Mouse (Mus musculus): ENCODE results near the gene Smarcal1. TPM values are rescaled to one million over a fixed set of nuclear protein-coding genes. Genes with fewer than 3 reads are reported as not detected.

Smarcal1 gene
- total RNA-seq, 2 experiments from 2014 or later = 33.7 to 42.6 TPM

DNA sequence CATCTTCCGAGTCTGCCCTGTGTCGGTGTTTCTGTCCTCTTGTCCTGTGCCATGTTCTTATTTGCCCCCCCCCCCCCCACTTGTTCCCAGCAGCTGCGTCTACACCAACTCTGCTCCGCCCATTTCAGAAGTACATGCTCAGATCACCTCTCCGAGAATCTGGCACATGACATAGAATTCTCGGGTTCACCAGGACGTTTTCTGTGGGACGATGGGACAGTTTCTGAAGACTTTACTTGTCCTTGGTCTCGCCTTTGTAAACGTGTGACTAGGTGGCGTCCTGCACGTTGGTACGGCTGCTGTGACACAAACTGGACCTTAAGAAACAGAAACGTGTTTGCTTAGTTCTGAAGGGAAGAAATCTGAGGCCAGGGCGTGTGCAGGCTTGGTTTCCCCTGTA lies 4.5 kb downstream of the Smarcal1 start:
- DNase-seq (ENCODE audit: low spot score in 2 of 2) = no peak

GRCm38 (mm10) chr1:72588763-72589162 lies 5.7 kb downstream of the Smarcal1 start:
- DNase-seq (ENCODE audit: low spot score in 2 of 2) = no peak

- no peak for DNase-seq (ENCODE audit: low spot score in 2 of 2)
Measured at GRCm38 (mm10) chr1:72590636-72591035, 7.6 kb downstream of the Smarcal1 start.

DNA sequence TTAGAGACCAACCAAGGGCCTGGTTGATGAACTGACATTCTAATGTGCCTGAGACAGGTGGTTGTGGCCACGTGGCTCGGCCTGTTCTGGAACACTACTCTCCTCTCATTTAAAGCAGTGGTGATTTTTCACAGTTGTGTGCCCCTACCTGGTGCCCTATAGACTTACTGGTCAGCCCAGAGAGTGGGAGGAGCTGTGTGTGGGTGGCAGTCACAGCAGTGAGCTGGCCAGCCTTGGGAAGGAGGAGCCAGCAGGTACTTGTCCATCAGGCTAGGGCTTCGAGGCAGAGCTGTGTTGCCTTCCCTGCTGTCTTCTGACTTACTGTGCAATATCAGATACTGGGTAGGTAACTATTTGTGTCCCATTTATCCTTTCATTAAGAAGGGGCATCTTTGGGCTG lies 9.3 kb downstream of the Smarcal1 start:
- DNase-seq (ENCODE audit: low spot score in 2 of 2) = no peak

- DNase-seq (ENCODE audit: low spot score in 2 of 2) = peak; percentile 44 to 61
Measured at GRCm38 (mm10) chr1:72593340-72593951, 10.4 kb downstream of the Smarcal1 start.

DNA sequence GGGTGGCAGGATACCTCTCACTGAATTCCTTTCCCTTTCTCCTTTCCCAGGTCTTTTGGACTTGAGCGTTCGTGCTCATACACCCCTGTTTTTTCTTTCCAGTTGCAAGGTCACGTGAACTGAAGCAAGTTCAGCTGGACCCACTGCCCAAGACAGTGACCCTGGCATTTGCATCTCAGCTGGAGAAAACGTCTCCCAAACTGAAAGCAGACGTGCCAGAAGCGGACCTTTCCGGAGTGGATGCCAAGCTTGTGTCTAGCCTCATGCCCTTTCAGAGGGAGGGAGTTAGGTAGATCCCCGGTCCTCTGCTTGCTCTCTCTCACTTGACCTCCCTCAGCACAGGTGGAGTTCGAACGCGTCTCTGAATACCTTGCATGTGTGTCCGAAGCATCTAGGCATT lies 12.6 kb downstream of the Smarcal1 start:
- peak in 1 of 2 experiments; percentile 40 for DNase-seq (ENCODE audit: low spot score in 2 of 2)

- DNase-seq (ENCODE audit: low spot score in 2 of 2) = peak in 1 of 2 experiments; percentile 56
Measured at GRCm38 (mm10) chr1:72596231-72596630, 13.2 kb downstream of the Smarcal1 start.

GRCm38 (mm10) chr1:72599146-72600101 lies 16.4 kb downstream of the Smarcal1 start:
- peak; percentile 64 to 74 for DNase-seq (ENCODE audit: low spot score in 2 of 2)

- DNase-seq (ENCODE audit: low spot score in 2 of 2) = no peak
Measured at GRCm38 (mm10) chr1:72600778-72601177, 17.7 kb downstream of the Smarcal1 start.

- no peak for DNase-seq (ENCODE audit: low spot score in 2 of 2)
Measured at GRCm38 (mm10) chr1:72601233-72601632, 18.2 kb downstream of the Smarcal1 start.

GRCm38 (mm10) chr1:72602186-72602585 lies 19.1 kb downstream of the Smarcal1 start:
- DNase-seq (ENCODE audit: low spot score in 2 of 2) = no peak

GRCm38 (mm10) chr1:72602803-72603202 lies 19.8 kb downstream of the Smarcal1 start:
- DNase-seq (ENCODE audit: low spot score in 2 of 2) = no peak

DNA sequence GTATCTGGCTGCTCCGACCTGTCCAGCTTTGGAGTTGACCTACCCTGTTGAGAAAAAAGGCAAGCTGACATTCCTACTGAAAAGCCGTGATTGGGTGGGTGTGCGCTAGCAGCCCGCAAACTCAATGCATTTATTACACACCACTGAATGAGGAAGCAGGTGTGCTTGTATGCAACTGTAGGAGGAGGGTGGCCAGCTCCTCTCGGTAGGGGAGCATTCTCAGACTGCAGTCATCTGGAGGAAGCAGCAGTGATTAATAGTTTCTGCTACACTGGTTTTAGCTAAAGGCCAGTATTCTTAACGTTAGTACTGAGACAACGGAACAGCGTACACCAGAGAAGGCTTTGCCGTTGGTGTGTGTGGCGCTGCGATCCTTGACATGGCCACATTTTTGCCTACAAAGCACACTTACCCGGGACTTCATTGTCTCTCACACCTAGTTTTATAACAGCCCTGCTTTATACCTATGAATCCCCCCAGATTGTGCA lies 23.2 kb downstream of the Smarcal1 start:
- DNase-seq (ENCODE audit: low spot score in 2 of 2) = no peak

GRCm38 (mm10) chr1:72609129-72609528 lies 26.1 kb downstream of the Smarcal1 start:
- DNase-seq (ENCODE audit: low spot score in 2 of 2) = no peak

DNA sequence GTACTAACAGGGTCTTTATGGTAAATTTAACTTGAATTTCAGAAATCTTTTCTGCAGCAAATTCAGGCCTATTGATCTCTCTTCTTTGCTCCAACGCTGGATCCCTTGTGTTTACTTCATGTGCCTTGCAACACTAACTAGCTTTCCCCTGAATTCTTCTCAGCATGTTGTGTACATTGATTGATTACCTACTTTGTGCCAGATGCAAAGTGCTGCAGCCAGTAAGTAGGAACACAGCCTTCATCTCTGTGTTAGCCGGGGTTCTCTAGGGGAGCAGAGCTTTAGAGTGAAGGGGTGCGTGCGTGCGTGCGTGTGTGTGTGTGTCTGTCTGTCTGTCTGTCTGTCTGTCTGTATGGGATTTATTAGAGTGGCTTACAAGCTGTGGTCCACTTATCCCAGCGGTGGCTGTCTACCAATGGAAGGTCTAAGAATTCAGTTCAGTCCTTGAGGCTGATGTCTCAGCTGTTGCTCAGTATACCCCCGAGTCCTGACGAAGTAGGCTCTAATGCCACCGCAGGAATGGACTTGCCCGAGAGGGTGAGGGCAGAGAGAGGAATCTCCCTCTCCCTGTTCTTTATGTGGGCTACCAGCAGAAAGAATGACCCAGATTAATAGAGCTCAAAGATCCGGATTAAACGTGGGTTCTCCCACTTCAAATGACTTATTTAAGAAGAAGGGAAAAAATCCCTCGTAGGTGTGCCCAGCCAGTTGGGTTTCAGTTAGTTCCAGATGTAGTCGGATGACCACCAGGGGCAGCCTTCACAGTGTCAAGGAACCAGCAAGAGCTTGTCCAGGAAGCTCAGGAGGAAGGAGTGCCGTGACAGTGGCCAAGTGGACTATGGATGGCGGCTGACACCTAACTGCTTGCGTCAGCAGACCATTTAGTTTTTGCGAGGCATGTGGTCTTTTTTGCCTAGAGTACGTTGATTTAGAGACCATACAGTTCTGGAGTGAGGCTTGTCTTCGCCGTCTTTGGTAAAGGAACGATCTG lies 27.1 kb downstream of the Smarcal1 start:
- DNase-seq (ENCODE audit: low spot score in 2 of 2) = no peak

GRCm38 (mm10) chr1:72612172-72612571 lies 29.1 kb downstream of the Smarcal1 start:
- DNase-seq (ENCODE audit: low spot score in 2 of 2) = no peak

GRCm38 (mm10) chr1:72635221-72635620 lies 52.2 kb downstream of the Smarcal1 start:
- DNase-seq (ENCODE audit: low spot score in 2 of 2) = no peak

GRCm38 (mm10) chr1:72640658-72641410 lies 57.8 kb downstream of the Smarcal1 start:
- no peak for DNase-seq (ENCODE audit: low spot score in 2 of 2)

- DNase-seq (ENCODE audit: low spot score in 2 of 2) = no peak
Measured at GRCm38 (mm10) chr1:72673070-72673469, 90.0 kb downstream of the Smarcal1 start.

Measured in adrenal gland, adult 18-20 months (tissue).